11 mouse cellular contexts compared by ENCODE assay signal in the genomic region with DNA sequence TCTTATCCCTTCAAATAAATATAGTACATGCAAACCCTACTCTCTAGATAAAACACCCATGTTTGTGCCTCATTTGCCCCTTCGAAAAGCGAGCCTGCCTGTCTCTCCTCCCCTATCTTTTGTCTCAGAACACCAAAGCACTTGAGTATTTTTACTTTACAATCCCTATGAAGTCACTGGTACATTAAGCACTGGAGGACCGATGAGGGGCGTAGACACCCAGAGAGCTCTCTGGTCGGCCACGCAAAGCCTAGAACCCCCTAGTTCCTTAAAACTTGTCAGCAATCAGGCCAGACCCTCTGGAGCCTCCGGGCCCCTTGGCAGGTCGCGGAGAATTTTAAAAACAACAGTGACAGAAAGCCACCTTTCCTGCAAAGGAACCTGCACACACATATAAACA. TPM values are rescaled to one million over a fixed set of nuclear protein-coding genes. Genes with fewer than 3 reads are reported as not detected.
DNase-seq lines count a peak whose midpoint lies in the region; ATAC-seq and TF ChIP-seq lines count a peak whose summit lies in the region.
"Had no signal": no experiment of that assay in that cellular context is flagged by ENCODE, and none has a peak within 500 bp of the region (broad histone marks: within the 10 kb centered on the region; RNA-seq: fewer than 3 reads in every experiment).

No protein-coding gene starts in this region.

- H3K4me3 ChIP-seq in kidney, postnatal 0 days (replicated peaks; ENCODE audit: low read depth, low read length) = peak overlapping the region; percentile 73; the same call in 1 of the 2 replicates
- peak overlapping the region; percentile 85 for H3K4me3 ChIP-seq in embryonic facial prominence, embryonic 15.5 days (replicated peaks)
- peak overlapping the region; percentile 72 for H3K4me3 ChIP-seq in hindbrain, embryonic 12.5 days
- peak overlapping the region; percentile 99 for H3K4me3 ChIP-seq in midbrain, embryonic 15.5 days

- no peak for ATAC-seq in kidney, postnatal 0 days (replicated peaks; ENCODE audit: low FRiP score, low read depth)
- no peak for ATAC-seq in embryonic facial prominence, embryonic 15.5 days (ENCODE audit: insufficient number of reproducible peaks, low FRiP score, low TSS enrichment, low read depth)
- no peak for ATAC-seq in hindbrain, embryonic 12.5 days (ENCODE audit: low FRiP score)
- no peak for ATAC-seq in midbrain, embryonic 15.5 days (replicated peaks)

- 0 out of 2 replicates have a peak, but pooled peaks cover 3% of the 10 kb centered on the region for H3K4me1 ChIP-seq in kidney, postnatal 0 days (replicated peaks; ENCODE audit: insufficient read depth, low read length)
- peaks cover 22% of the 10 kb centered on the region for H3K4me1 ChIP-seq in embryonic facial prominence, embryonic 15.5 days
- H3K4me1 ChIP-seq in hindbrain, embryonic 12.5 days = peaks cover 23% of the 10 kb centered on the region
- H3K4me1 ChIP-seq in midbrain, embryonic 15.5 days = peaks cover 26% of the 10 kb centered on the region

- TF ChIP-seq CTCF in kidney, postnatal 0 days (IDR thresholded peaks at IDR 0.05; ENCODE audit: low read depth) = no peak

- no peaks in the 10 kb centered on the region for H3K27me3 ChIP-seq in kidney, postnatal 0 days (ENCODE audit: insufficient read depth, low read length)
- H3K27me3 ChIP-seq in embryonic facial prominence, embryonic 15.5 days = no peaks in the 10 kb centered on the region
- no peaks in the 10 kb centered on the region for H3K27me3 ChIP-seq in hindbrain, embryonic 12.5 days
- H3K27me3 ChIP-seq in midbrain, embryonic 15.5 days (replicated peaks) = no peaks in the 10 kb centered on the region

- 58% methylated on average over 9 of the region's 9 CpGs for WGBS in kidney, postnatal 0 days
- WGBS in embryonic facial prominence, embryonic 15.5 days = 29% methylated on average over 9 of the region's 9 CpGs
- 31% methylated on average over 9 of the region's 9 CpGs for WGBS in hindbrain, embryonic 12.5 days
- whole genome bisulfite sequencing in midbrain, embryonic 15.5 days = 18% methylated on average over 9 of the region's 9 CpGs

- no peak for DNase-seq in kidney, postnatal 0 days (ENCODE audit: low spot score)
- no peak for DNase-seq in kidney, adult 9 months
- no peak for DNase-seq in urinary bladder, postnatal 36 days (ENCODE audit: low spot score in 2 of 2)
- no peak for DNase-seq in gastrocnemius, adult 8-10 months (ENCODE audit: low spot score in 2 of 2)
- DNase-seq: cerebellum, adult 9-11 months; right cerebral cortex, postnatal 25 days had no signal

- H3K36me3 ChIP-seq in kidney, postnatal 0 days (ENCODE audit: insufficient read depth, low read length) = no peaks in the 10 kb centered on the region
- no peaks in the 10 kb centered on the region for H3K36me3 ChIP-seq in embryonic facial prominence, embryonic 15.5 days
- H3K36me3 ChIP-seq in hindbrain, embryonic 12.5 days = no peaks in the 10 kb centered on the region
- H3K36me3 ChIP-seq in midbrain, embryonic 15.5 days (replicated peaks) = no peaks in the 10 kb centered on the region

- peak overlapping the region; percentile 93 for H3K4me2 ChIP-seq in kidney, postnatal 0 days (ENCODE audit: low read length)
- peak overlapping the region; percentile 73 for H3K4me2 ChIP-seq in embryonic facial prominence, embryonic 15.5 days (replicated peaks)
- H3K4me2 ChIP-seq in hindbrain, embryonic 12.5 days (replicated peaks) = peak overlapping the region; percentile 57
- peak overlapping the region; percentile 77 for H3K4me2 ChIP-seq in midbrain, embryonic 15.5 days

- H3K27ac ChIP-seq in kidney, postnatal 0 days = no peak overlapping the region
- no peak overlapping the region for H3K27ac ChIP-seq in embryonic facial prominence, embryonic 15.5 days (replicated peaks)
- H3K27ac ChIP-seq in hindbrain, embryonic 12.5 days = peak overlapping the region; percentile 57; the same call in 1 of the 2 replicates
- peak overlapping the region; percentile 96 for H3K27ac ChIP-seq in midbrain, embryonic 15.5 days
- H3K27ac ChIP-seq: liver, embryonic 14.5 days had no signal

- no peaks in the 10 kb centered on the region for H3K9me3 ChIP-seq in kidney, postnatal 0 days (replicated peaks; ENCODE audit: low read length)
- no peaks in the 10 kb centered on the region for H3K9me3 ChIP-seq in embryonic facial prominence, embryonic 15.5 days (replicated peaks)
- no peaks in the 10 kb centered on the region for H3K9me3 ChIP-seq in hindbrain, embryonic 12.5 days (replicated peaks)
- H3K9me3 ChIP-seq in midbrain, embryonic 15.5 days = no peaks in the 10 kb centered on the region

- H3K9ac ChIP-seq in kidney, postnatal 0 days (ENCODE audit: low read depth, low read length) = no peak overlapping the region
- no peak overlapping the region for H3K9ac ChIP-seq in embryonic facial prominence, embryonic 15.5 days
- H3K9ac ChIP-seq in hindbrain, embryonic 12.5 days = peak overlapping the region; percentile 58
- peak overlapping the region; percentile 49 for H3K9ac ChIP-seq in midbrain, embryonic 15.5 days
- H3K9ac ChIP-seq: liver, embryonic 14.5 days had no signal

RNA-seq across cellular contexts. Expression of a gene that starts 1.2 kb away (rescaled TPM):
- 2.1 TPM in 2 replicates for polyA plus RNA-seq in kidney, postnatal 0 days (2015; fragmentation: Nextera tagmentation; extraction: Ambion mirVana)
- 4.3 and 4.5 TPM in 2 replicates for polyA plus RNA-seq in embryonic facial prominence, embryonic 15.5 days (2015; fragmentation: Nextera tagmentation; extraction: Ambion mirVana)
- 7.5 and 8.7 TPM in 2 replicates for polyA plus RNA-seq in hindbrain, embryonic 12.5 days (2016; fragmentation: Nextera tagmentation; extraction: Ambion mirVana)
- 15.8 and 17.3 TPM in 2 replicates for polyA plus RNA-seq in midbrain, embryonic 15.5 days (2015; fragmentation: Nextera tagmentation; extraction: Ambion mirVana)
- 1 to 10 TPM; 1.4 to 2.5 (median 1.9) TPM for total RNA-seq in gastrocnemius, adult 8-10 months (2022)
- total RNA-seq: hematopoietic stem cell, adult 5-6 weeks had no signal

Comparison
In these comparisons a context has a peak if more than half of its experiments do, and no peak if none do; other contexts are left out.
1. H3K27ac ChIP-seq: peak in hindbrain, embryonic 12.5 days (single experiment) and midbrain, embryonic 15.5 days (single experiment); none in kidney, postnatal 0 days (single experiment) and embryonic facial prominence, embryonic 15.5 days (single experiment).
2. H3K9ac ChIP-seq: peak in hindbrain, embryonic 12.5 days (single experiment) and midbrain, embryonic 15.5 days (single experiment); none in kidney, postnatal 0 days (single experiment) and embryonic facial prominence, embryonic 15.5 days (single experiment).
3. Peak in every context shown above with its lines, with median percentiles within 50 percentile points of each other: H3K4me2 ChIP-seq and H3K4me3 ChIP-seq.